Mouse (Mus musculus) C2C12 (cell line): Measurements from ENCODE around the gene Exoc4. TPM values are rescaled to one million over a fixed set of nuclear protein-coding genes. Genes with fewer than 3 reads are reported as not detected.
A peak's percentile ranks its signal among the peaks of the same experiment; 100 is the strongest.

Experiments used
- H3K27me3 ChIP-seq: one replicate; pipeline ENCODE4 v1.6.1; 2011; ENCODE audit not compliant: control insufficient read depth, insufficient read depth, insufficient read length
- H3K36me3 ChIP-seq: one replicate; pipeline ENCODE4 v1.6.1; 2011; ENCODE audit not compliant: control insufficient read depth, insufficient read depth
- H3K4me3 ChIP-seq: one replicate; pipeline ENCODE4 v1.5.1; 2011; ENCODE audit warnings: mild to moderate bottlenecking, control low read depth; ENCODE audit not compliant: poor library complexity, insufficient read depth, severe bottlenecking
- H3K79me2 ChIP-seq: one replicate; pipeline ENCODE4 v1.6.1; 2011; ENCODE audit not compliant: control insufficient read depth, insufficient read depth
- H3K79me3 ChIP-seq: one replicate; pipeline ENCODE4 v1.6.1; 2011; ENCODE audit warnings: low read depth, control low read depth
- H3ac ChIP-seq: one replicate; pipeline ENCODE3; 2011; ENCODE audit warnings: low read depth; ENCODE audit not compliant: control insufficient read depth, insufficient read length
- CEBPB ChIP-seq: IDR thresholded peaks from one replicate; pipeline ENCODE4 v1.6.1; 2011; ENCODE audit warnings: low read depth, mild to moderate bottlenecking, control low read depth, moderate library complexity
- CTCF ChIP-seq: IDR thresholded peaks from one replicate; pipeline ENCODE4 v1.5.1; 2011; ENCODE audit not compliant: control insufficient read depth, insufficient read depth, insufficient read length
- FOSL1 ChIP-seq: IDR thresholded peaks from one replicate; pipeline ENCODE4 v1.8.0; 2011; ENCODE audit warnings: mild to moderate bottlenecking, low read length; ENCODE audit not compliant: poor library complexity, insufficient read depth, severe bottlenecking
- MAX ChIP-seq: IDR thresholded peaks from one replicate; pipeline ENCODE4 v1.6.1; 2011; ENCODE audit warnings: mild to moderate bottlenecking, control low read depth
- MYOD1 ChIP-seq: IDR thresholded peaks from one replicate; pipeline ENCODE4 v1.6.1; 2011; ENCODE audit warnings: low read depth; ENCODE audit not compliant: control insufficient read depth, insufficient read length
- MYOG ChIP-seq: IDR thresholded peaks from one replicate; pipeline ENCODE4 v1.6.1; 2011; ENCODE audit not compliant: control insufficient read depth, insufficient read length; ENCODE audit errors: extremely low read depth
- USF1 ChIP-seq: IDR thresholded peaks from one replicate; pipeline ENCODE4 v1.6.1; 2011; ENCODE audit warnings: low read depth, mild to moderate bottlenecking, control low read depth, moderate library complexity
- polyA plus RNA-seq: library from polyadenylated mRNA; unstranded; fragments of >200 nt; fragmentation: generic; extraction: Trizol; gene quantifications from one replicate; pipeline ENCODE4 v1.2.1, GENCODE M21; 2012; ENCODE audit warnings: missing spikeins

Exoc4 gene
- polyA plus RNA-seq, 1 experiment, result 20.6 TPM

GRCm38 (mm10) chr6:33806072-33806782, 557.3 kb downstream of the Exoc4 start:
- no peaks in the 10 kb centered on the region for H3K27me3 ChIP-seq
- TF ChIP-seq CTCF, result no peak
- H3K79me3 ChIP-seq, result no peaks in the 10 kb centered on the region
- no peaks in the 10 kb centered on the region for H3K79me2 ChIP-seq
- H3K4me3 ChIP-seq, result no peak overlapping the region
- no peaks in the 10 kb centered on the region for H3K36me3 ChIP-seq
- H3ac ChIP-seq, result no peak overlapping the region

GRCm38 (mm10) chr6:33814386-33814785, 565.5 kb downstream of the Exoc4 start:
- no peaks in the 10 kb centered on the region for H3K36me3 ChIP-seq
- H3K79me2 ChIP-seq, result no peaks in the 10 kb centered on the region
- no peak overlapping the region for H3K4me3 ChIP-seq
- H3K27me3 ChIP-seq, result no peaks in the 10 kb centered on the region
- no peaks in the 10 kb centered on the region for H3K79me3 ChIP-seq
- no peak for TF ChIP-seq USF1
- no peak for TF ChIP-seq CTCF
- no peak for TF ChIP-seq MAX
- no peak for TF ChIP-seq CEBPB
- TF ChIP-seq MYOG, result no peak
- no peak for TF ChIP-seq FOSL1
- TF ChIP-seq MYOD1, result no peak
- H3ac ChIP-seq, result no peak overlapping the region

- Histone ChIP-seq H3K79me3 (no peaks in the 10 kb centered on the region), H3ac (no peak overlapping the region), H3K79me2 (no peaks in the 10 kb centered on the region), H3K36me3 (no peaks in the 10 kb centered on the region), H3K4me3 (no peak overlapping the region), H3K27me3 (no peaks in the 10 kb centered on the region)
- TF ChIP-seq CTCF, result no peak
- no peak for TF ChIP-seq USF1
- TF ChIP-seq MYOG, result no peak
Observed at GRCm38 (mm10) chr6:33823171-33823570, 574.3 kb downstream of the Exoc4 start.

DNA sequence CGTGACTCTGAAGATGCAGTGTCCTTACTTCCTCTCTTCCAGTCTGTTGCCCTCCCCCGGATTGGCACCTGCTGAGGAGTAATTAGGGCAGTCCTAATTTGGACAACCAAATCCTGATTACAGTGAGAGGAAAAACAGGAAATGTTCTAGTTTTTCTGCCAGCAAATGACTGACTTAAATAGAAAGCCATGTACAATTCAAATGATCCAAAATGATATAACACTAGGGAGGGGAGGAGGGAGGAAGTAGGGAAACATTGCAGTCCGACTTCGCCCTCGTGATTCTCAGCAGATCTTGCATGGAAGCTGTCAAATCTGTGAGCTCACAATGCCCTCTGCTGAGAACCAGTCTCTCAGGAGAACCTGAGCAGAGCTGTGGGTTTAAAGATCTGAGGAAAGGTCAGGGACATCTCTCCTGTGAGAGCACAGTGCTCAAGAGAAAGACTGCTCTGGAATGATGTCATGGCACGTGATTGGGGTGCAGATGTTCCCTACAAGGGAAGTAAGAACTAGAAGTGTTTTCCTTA, 575.0 kb downstream of the Exoc4 start:
- H3K79me3 ChIP-seq, result no peaks in the 10 kb centered on the region
- H3K4me3 ChIP-seq, result no peak overlapping the region
- H3K27me3 ChIP-seq, result no peaks in the 10 kb centered on the region
- H3K79me2 ChIP-seq, result no peaks in the 10 kb centered on the region
- H3ac ChIP-seq, result no peak overlapping the region
- H3K36me3 ChIP-seq, result no peaks in the 10 kb centered on the region
- TF ChIP-seq USF1, result peak; percentile 21
- no peak for TF ChIP-seq FOSL1
- TF ChIP-seq MYOG, result no peak
- no peak for TF ChIP-seq MAX
- TF ChIP-seq CTCF, result no peak
- TF ChIP-seq CEBPB, result no peak
- TF ChIP-seq MYOD1, result no peak

DNA sequence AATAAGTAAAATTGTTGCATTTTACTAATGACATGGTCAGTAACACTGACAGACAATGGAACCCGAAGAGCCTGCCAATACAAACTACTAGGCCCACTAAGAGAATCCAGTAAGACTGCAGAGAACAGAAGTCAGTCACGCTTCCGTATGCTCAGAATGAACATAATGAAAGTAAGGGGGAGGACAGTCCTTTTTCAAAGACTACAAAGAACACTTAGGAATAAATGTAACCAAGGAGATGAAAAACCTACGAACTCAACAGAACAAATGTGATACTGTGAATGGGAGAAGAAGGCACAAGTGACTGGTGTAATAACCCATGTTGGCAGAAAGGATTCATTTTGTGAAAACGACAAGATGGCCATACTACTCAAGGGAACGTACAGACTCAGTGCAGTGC, 579.6 kb downstream of the Exoc4 start:
- no peaks in the 10 kb centered on the region for H3K79me2 ChIP-seq
- H3K79me3 ChIP-seq, result no peaks in the 10 kb centered on the region
- H3K36me3 ChIP-seq, result no peaks in the 10 kb centered on the region
- no peak overlapping the region for H3ac ChIP-seq
- H3K4me3 ChIP-seq, result no peak overlapping the region
- TF ChIP-seq MYOG (no peak), CTCF (no peak), CEBPB (no peak), MYOD1 (no peak), MAX (no peak), USF1 (no peak), FOSL1 (no peak)
- H3K27me3 ChIP-seq, result no peaks in the 10 kb centered on the region

DNA sequence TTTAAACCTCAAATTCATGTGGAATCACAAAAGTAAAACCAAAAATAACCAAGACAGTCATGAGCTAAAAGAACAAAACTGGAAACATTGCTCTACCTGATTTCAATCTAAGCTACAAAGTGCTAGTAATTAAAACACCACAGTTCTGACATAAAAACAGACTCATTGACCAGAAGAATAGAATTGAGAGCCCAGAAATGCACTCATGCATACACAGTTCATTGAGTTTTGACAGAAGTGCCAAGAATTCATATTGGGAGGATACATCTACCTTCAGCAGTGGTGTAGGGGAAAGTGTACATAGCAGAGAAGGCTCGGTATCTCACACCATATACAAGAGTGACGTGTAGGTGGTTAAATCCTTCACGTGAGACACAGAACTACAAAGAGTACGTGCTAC, 580.4 kb downstream of the Exoc4 start:
- no peak for TF ChIP-seq MYOG
- no peak for TF ChIP-seq MAX
- TF ChIP-seq MYOD1, result no peak
- no peak for TF ChIP-seq USF1
- TF ChIP-seq CTCF, result no peak
- no peak for TF ChIP-seq CEBPB
- no peak for TF ChIP-seq FOSL1
- no peak overlapping the region for H3K4me3 ChIP-seq
- no peaks in the 10 kb centered on the region for H3K36me3 ChIP-seq
- no peaks in the 10 kb centered on the region for H3K79me2 ChIP-seq
- no peaks in the 10 kb centered on the region for H3K79me3 ChIP-seq
- H3K27me3 ChIP-seq, result no peaks in the 10 kb centered on the region
- no peak overlapping the region for H3ac ChIP-seq
